8 mouse cellular contexts compared by ENCODE assay signal in genomic region chrX:142228055-142228768, GRCm38 (mm10). TPM values are rescaled to one million over a fixed set of nuclear protein-coding genes. Genes with fewer than 3 reads are reported as not detected.
A peak's percentile ranks its signal among the peaks of the same experiment; 100 is the strongest.
DNase-seq lines count a peak whose midpoint lies in the region; ATAC-seq and TF ChIP-seq lines count a peak whose summit lies in the region.

No protein-coding gene starts in this region.

- WGBS in forebrain, embryonic 11.5 days, result 26% methylated on average over 31 of the region's 42 CpGs
- 17% methylated on average over 30 of the region's 42 CpGs for WGBS in heart, embryonic 16.5 days
- WGBS in liver, embryonic 16.5 days (ENCODE audit: insufficient replicate concordance), result 19% methylated on average over 32 of the region's 42 CpGs
- 21% methylated on average over 37 of the region's 42 CpGs for WGBS in neural tube, embryonic 13.5 days

- peak; percentile 69 for DNase-seq in c-Kit-positive CD71-positive TER-119-negative erythroid progenitor cells, embryonic 14.5 days (ENCODE audit: low read depth)
- DNase-seq in forebrain, embryonic 11.5 days (ENCODE audit: low spot score), result peak; percentile 87
- DNase-seq in kidney, postnatal 36 days, result peak; percentile 63 to 81

- H3K36me3 ChIP-seq in E14TG2a.4 (ENCODE audit: insufficient read depth, low read length), result no peaks in the 10 kb centered on the region
- H3K36me3 ChIP-seq in forebrain, embryonic 11.5 days (ENCODE audit: control insufficient read depth, insufficient read depth, low read length), result no peaks in the 10 kb centered on the region
- no peaks in the 10 kb centered on the region for H3K36me3 ChIP-seq in heart, embryonic 16.5 days (ENCODE audit: control insufficient read depth, insufficient read depth)
- H3K36me3 ChIP-seq in liver, embryonic 16.5 days (ENCODE audit: control insufficient read depth, insufficient read depth), result no peaks in the 10 kb centered on the region
- H3K36me3 ChIP-seq in neural tube, embryonic 13.5 days, result no peaks in the 10 kb centered on the region
- no peaks in the 10 kb centered on the region for H3K36me3 ChIP-seq in testis, adult 2 months (ENCODE audit: control insufficient read depth, insufficient read depth, low read length)

- no peaks in the 10 kb centered on the region for H3K9me3 ChIP-seq in E14TG2a.4 (ENCODE audit: low read length)
- no peaks in the 10 kb centered on the region for H3K9me3 ChIP-seq in forebrain, embryonic 11.5 days (ENCODE audit: control insufficient read depth, low read length)
- no peaks in the 10 kb centered on the region for H3K9me3 ChIP-seq in heart, embryonic 16.5 days (replicated peaks; ENCODE audit: control insufficient read depth, low read length)
- no peaks in the 10 kb centered on the region for H3K9me3 ChIP-seq in liver, embryonic 16.5 days (replicated peaks; ENCODE audit: control insufficient read depth, low read length)
- H3K9me3 ChIP-seq in neural tube, embryonic 13.5 days, result no peaks in the 10 kb centered on the region

- no peak for TF ChIP-seq CTCF in E14TG2a.4 (conservative IDR thresholded peaks at IDR 0.05; ENCODE audit: low read length)
- TF ChIP-seq CTCF in testis, adult 2 months (IDR thresholded peaks at IDR 0.05; ENCODE audit: control insufficient read depth, insufficient read depth, insufficient replicate concordance, low read depth, low read length), result no peak

- H3K4me1 ChIP-seq in E14TG2a.4 (replicated peaks; ENCODE audit: low read depth, low read length), result no peaks in the 10 kb centered on the region
- H3K4me1 ChIP-seq in forebrain, embryonic 11.5 days (replicated peaks; ENCODE audit: control insufficient read depth, insufficient read depth, low read length), result no peaks in the 10 kb centered on the region
- H3K4me1 ChIP-seq in heart, embryonic 16.5 days (ENCODE audit: control insufficient read depth, insufficient read depth, low read length), result no peaks in the 10 kb centered on the region
- no peaks in the 10 kb centered on the region for H3K4me1 ChIP-seq in liver, embryonic 16.5 days (ENCODE audit: control insufficient read depth, low read depth, low read length)
- no peaks in the 10 kb centered on the region for H3K4me1 ChIP-seq in neural tube, embryonic 13.5 days (replicated peaks)
- no peaks in the 10 kb centered on the region for H3K4me1 ChIP-seq in testis, adult 2 months (ENCODE audit: control insufficient read depth, insufficient read depth, low read length)

- H3K27me3 ChIP-seq in E14TG2a.4 (ENCODE audit: insufficient read depth, low read length), result no peaks in the 10 kb centered on the region
- H3K27me3 ChIP-seq in forebrain, embryonic 11.5 days (ENCODE audit: control insufficient read depth, insufficient read depth, low read length), result no peaks in the 10 kb centered on the region
- H3K27me3 ChIP-seq in heart, embryonic 16.5 days (ENCODE audit: control insufficient read depth, insufficient read depth, low read length), result no peaks in the 10 kb centered on the region
- H3K27me3 ChIP-seq in liver, embryonic 16.5 days (ENCODE audit: control insufficient read depth, insufficient read depth, low read depth, low read length), result no peaks in the 10 kb centered on the region
- no peaks in the 10 kb centered on the region for H3K27me3 ChIP-seq in neural tube, embryonic 13.5 days
- no peaks in the 10 kb centered on the region for H3K27me3 ChIP-seq in testis, adult 2 months (ENCODE audit: control insufficient read depth, insufficient read depth, low read length)

- no peak for TF ChIP-seq POLR2A in testis, adult 2 months (IDR thresholded peaks at IDR 0.05; ENCODE audit: control insufficient read depth, low read depth, low read length)

- ATAC-seq in forebrain, embryonic 11.5 days (replicated peaks; ENCODE audit: low FRiP score), result peak; percentile 98
- peak; percentile 96 for ATAC-seq in heart, embryonic 16.5 days (replicated peaks; ENCODE audit: extremely low read depth, insufficient read depth, low FRiP score)
- ATAC-seq in liver, embryonic 16.5 days (ENCODE audit: low read depth), result peak; percentile 94
- peak; percentile 100 for ATAC-seq in neural tube, embryonic 13.5 days (ENCODE audit: low read depth)

- peak overlapping the region; percentile 57; the same call in 1 of the 2 replicates for H3K27ac ChIP-seq in forebrain, embryonic 11.5 days (ENCODE audit: low read depth, low read length)
- H3K27ac ChIP-seq in heart, embryonic 16.5 days (ENCODE audit: low read length), result peak overlapping the region; percentile 92
- peak overlapping the region; percentile 88 for H3K27ac ChIP-seq in liver, embryonic 16.5 days (ENCODE audit: low read length)
- H3K27ac ChIP-seq in neural tube, embryonic 13.5 days (replicated peaks), result peak overlapping the region; percentile 87
- H3K27ac ChIP-seq in testis, adult 2 months (ENCODE audit: control insufficient read depth, insufficient read depth, low read depth, low read length), result peak overlapping the region; percentile 77

- H3K4me2 ChIP-seq in forebrain, embryonic 11.5 days (ENCODE audit: low read depth, low read length, severe bottlenecking), result peak overlapping the region; percentile 46
- H3K4me2 ChIP-seq in heart, embryonic 16.5 days (ENCODE audit: low read depth, low read length), result peak overlapping the region; percentile 68
- peak overlapping the region; percentile 68 for H3K4me2 ChIP-seq in liver, embryonic 16.5 days (ENCODE audit: low read depth, low read length)
- H3K4me2 ChIP-seq in neural tube, embryonic 13.5 days, result peak overlapping the region; percentile 53

- H3K9ac ChIP-seq in forebrain, embryonic 11.5 days (ENCODE audit: low read length), result peak overlapping the region; percentile 35; the same call in 1 of the 2 replicates
- peak overlapping the region; percentile 60 for H3K9ac ChIP-seq in heart, embryonic 16.5 days (ENCODE audit: low read length)
- H3K9ac ChIP-seq in liver, embryonic 16.5 days (ENCODE audit: low read depth, low read length), result peak overlapping the region; percentile 51
- H3K9ac ChIP-seq in neural tube, embryonic 13.5 days, result peak overlapping the region; percentile 56

- H3K4me3 ChIP-seq in E14TG2a.4 (replicated peaks; ENCODE audit: low read length), result peak overlapping the region; percentile 79
- peak overlapping the region; percentile 36 for H3K4me3 ChIP-seq in forebrain, embryonic 11.5 days (ENCODE audit: low read depth, low read length)
- H3K4me3 ChIP-seq in heart, embryonic 16.5 days (ENCODE audit: low read length), result peak overlapping the region; percentile 66
- H3K4me3 ChIP-seq in liver, embryonic 16.5 days (ENCODE audit: low read depth, low read length), result peak overlapping the region; percentile 69
- peak overlapping the region; percentile 53 for H3K4me3 ChIP-seq in neural tube, embryonic 13.5 days
- H3K4me3 ChIP-seq in testis, adult 2 months (ENCODE audit: control insufficient read depth, low read depth, low read length), result peak overlapping the region; percentile 92

RNA-seq across cellular contexts. Expression of gene Nxt2, which starts 1.6 kb away (rescaled TPM):
- 13.3 and 14.1 TPM in 2 replicates for polyA plus RNA-seq in forebrain, embryonic 11.5 days (2014; fragmentation: Nextera tagmentation; extraction: Ambion mirVana)
- 10.3 and 12.3 TPM in 2 replicates for polyA plus RNA-seq in heart, embryonic 16.5 days (2015; fragmentation: Nextera tagmentation; extraction: Ambion mirVana)
- 7.7 and 9.1 TPM in 2 replicates for polyA plus RNA-seq in liver, embryonic 16.5 days (2015; fragmentation: Nextera tagmentation; extraction: Ambion mirVana)
- 14.7 and 15.0 TPM in 2 replicates for polyA plus RNA-seq in neural tube, embryonic 13.5 days (2015; fragmentation: Nextera tagmentation; extraction: Ambion mirVana)
- 1.3 and 1.8 TPM in 2 replicates for polyA plus RNA-seq in testis, adult 2 months (2012; rRNA removed)

RNA-seq across cellular contexts. Expression of gene Gucy2f, which starts 31.5 kb away (rescaled TPM):
- 0.03 TPM in 1 of 2 replicates, not detected in the other for polyA plus RNA-seq in forebrain, embryonic 11.5 days (2014; fragmentation: Nextera tagmentation; extraction: Ambion mirVana)
- not detected in 2 replicates for polyA plus RNA-seq in heart, embryonic 16.5 days (2015; fragmentation: Nextera tagmentation; extraction: Ambion mirVana)
- polyA plus RNA-seq in liver, embryonic 16.5 days (2015; fragmentation: Nextera tagmentation; extraction: Ambion mirVana), result not detected in 2 replicates
- 0.06 TPM in 2 replicates for polyA plus RNA-seq in neural tube, embryonic 13.5 days (2015; fragmentation: Nextera tagmentation; extraction: Ambion mirVana)
- polyA plus RNA-seq in testis, adult 2 months (2012; rRNA removed), result 0.02 and 0.04 TPM in 2 replicates

Comparison
In these comparisons a context has a peak if more than half of its experiments do, and no peak if none do; other contexts are left out.
1. Peak in every context shown above with its lines: DNase-seq, ATAC-seq, H3K4me3 ChIP-seq and H3K27ac ChIP-seq.
2. H3K4me3 ChIP-seq: peak in every context shown above with its lines; median percentile 92 in testis, adult 2 months; 79 in E14TG2a.4; 69 in liver, embryonic 16.5 days; 66 in heart, embryonic 16.5 days; 53 in neural tube, embryonic 13.5 days; 36 in forebrain, embryonic 11.5 days.